Mouse (Mus musculus) MEL (cell line): ENCODE measurements at regions not wholly inside any gene's neighbourhood (a gene's known extent, or its start where the extent isn't known, plus 50 kb on each side); places are given as distances from the start of the nearest gene placed in this dataset.

ENCODE experiments used
- BHLHE40 ChIP-seq: IDR thresholded peaks from 2 replicates; pipeline ENCODE4 v1.6.1; 2012; ENCODE audit warnings: low read depth, mild to moderate bottlenecking, inconsistent platforms, low read length, improper control_type of control experiment, borderline replicate concordance
- CHD2 ChIP-seq: IDR thresholded peaks from 2 replicates; pipeline ENCODE4 v1.6.1; 2011; ENCODE audit warnings: low read length, improper control_type of control experiment
- EP300 ChIP-seq, 2 experiments: IDR thresholded peaks; 2 replicates each; pipeline ENCODE4 v1.6.1; 2011; ENCODE audit warnings: improper control_type of control experiment in 2 of 2, low read length in 2 of 2, low read depth in 1 of 2, mild to moderate bottlenecking in 1 of 2
- RAD21 ChIP-seq: IDR thresholded peaks from 2 replicates; pipeline ENCODE4 v1.6.1; 2011; ENCODE audit warnings: mild to moderate bottlenecking, low read depth, low read length, improper control_type of control experiment
- TBP ChIP-seq: IDR thresholded peaks from 2 replicates; pipeline ENCODE4 v1.8.0; 2011; ENCODE audit warnings: low read depth, low read length, improper control_type of control experiment

GRCm38 (mm10) chr6:50767827-50768226 lies 113.6 kb upstream of the Npvf start:
- no peak for TF ChIP-seq TBP
- no peak for TF ChIP-seq BHLHE40
- TF ChIP-seq CHD2 = no peak
- no peak for TF ChIP-seq EP300 (IDR thresholded peaks at IDR 0.05; ENCODE audit: low read depth in 1 of 2, low read length in 2 of 2)
- TF ChIP-seq RAD21 = no peak
